Mouse (Mus musculus) heart, adult 2 months (tissue): ENCODE measurements around the gene Lrrc25.

Source experiments
- CTCF ChIP-seq: fragments of 200-600 bp; IDR thresholded peaks from 2 replicates; pipeline ENCODE4 v1.8.1; 2022; ENCODE audit warnings: antibody characterized with exemption, mild to moderate bottlenecking, moderate library complexity
- POLR2A ChIP-seq: fragments of 200-500 bp; IDR thresholded peaks from 2 replicates; pipeline ENCODE4 v1.6.1; 2011; ENCODE audit warnings: mild to moderate bottlenecking, low read depth, low read length, control low read depth; ENCODE audit not compliant: insufficient read depth

DNA sequence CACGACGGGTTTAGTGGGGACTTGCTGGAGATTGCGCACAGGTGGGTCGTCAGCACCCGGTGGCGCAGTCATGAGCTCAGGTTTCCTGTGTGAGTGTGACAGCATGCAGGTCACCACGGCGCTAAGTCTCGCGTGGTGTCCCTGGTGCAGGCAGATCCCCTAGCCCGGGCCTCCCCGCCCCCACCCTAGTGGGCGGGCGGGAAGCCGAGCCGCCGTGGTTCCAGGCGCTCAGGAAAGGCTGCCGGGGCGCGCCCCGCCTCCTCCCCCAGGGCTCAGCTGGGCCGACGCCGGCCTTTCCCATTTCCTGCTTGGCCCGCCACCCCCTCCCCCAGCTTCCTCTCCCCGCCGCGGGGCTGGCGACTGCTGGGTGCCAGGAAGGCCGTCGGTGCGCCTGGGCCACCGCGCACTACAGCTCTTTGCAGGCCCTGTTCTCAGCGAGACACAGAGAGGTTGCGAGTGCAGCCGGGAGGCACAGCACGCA lies 6.5 kb upstream of the Lrrc25 start:
- TF ChIP-seq POLR2A (peak; percentile 85), CTCF (no peak)
